Mouse (Mus musculus) T-helper 2 cell (primary cell): Measurements from ENCODE around the gene Mcat.

Experiments
- in situ Hi-C: fragments of 300-600 bp; cut with MboI, MseI; formaldehyde crosslinking; loops from one replicate; pipeline ENCODE4 v1.15.1; 2025; ENCODE audit warnings: high pct_unique_total_duplicates

Mcat gene

DNA sequence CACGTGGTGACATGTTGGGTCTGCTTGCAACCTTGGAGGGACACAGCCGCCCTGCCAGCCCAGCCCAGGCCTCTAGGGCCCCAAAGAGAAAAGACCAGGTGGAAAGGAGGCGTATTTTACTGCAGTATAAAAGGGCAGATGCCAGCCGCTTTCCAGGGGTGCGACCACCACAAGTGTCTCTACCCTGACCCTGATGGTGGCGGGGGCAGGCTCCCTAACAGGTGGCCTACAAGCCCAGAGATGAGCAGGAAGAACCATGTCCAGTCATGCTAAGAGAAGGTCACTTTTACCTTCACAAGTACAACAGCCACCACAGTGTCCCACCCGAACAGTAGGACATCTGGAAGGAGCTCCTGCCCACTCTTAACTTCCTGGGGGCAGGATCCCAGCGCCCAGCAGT lies 12.0 kb upstream of the Mcat start:
- in situ Hi-C loops = no loop called here

DNA sequence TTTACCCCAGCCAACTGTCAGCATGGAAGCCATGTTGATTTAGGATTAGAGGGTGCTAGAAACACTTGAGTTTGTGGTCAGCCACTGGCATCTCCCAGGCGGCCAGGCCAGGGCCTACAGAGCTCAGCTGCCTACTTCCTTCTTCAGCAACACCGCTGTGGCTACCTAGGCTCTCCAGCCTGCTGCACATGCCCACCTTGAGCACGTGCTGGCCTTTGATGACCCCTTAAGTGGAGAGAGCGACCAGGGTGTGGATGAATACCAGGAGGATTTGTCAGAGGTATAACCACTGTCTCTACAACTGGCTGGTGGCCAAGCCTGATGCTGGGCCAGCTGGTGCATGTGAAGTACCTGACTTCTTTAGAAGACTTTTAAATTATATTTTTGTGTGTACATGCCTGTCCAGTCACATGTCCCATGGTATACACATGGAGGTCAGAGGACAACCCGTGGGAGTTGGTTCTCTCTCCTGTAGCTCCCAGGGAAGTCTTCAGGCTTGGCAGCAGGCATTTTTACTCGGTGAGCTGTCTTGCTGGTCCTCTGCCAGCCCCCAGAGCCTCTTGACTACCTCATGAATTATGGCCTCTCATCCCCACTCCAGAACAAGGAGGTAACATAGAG lies 11.3 kb upstream of the Mcat start:
- in situ Hi-C loops = no loop called here

DNA sequence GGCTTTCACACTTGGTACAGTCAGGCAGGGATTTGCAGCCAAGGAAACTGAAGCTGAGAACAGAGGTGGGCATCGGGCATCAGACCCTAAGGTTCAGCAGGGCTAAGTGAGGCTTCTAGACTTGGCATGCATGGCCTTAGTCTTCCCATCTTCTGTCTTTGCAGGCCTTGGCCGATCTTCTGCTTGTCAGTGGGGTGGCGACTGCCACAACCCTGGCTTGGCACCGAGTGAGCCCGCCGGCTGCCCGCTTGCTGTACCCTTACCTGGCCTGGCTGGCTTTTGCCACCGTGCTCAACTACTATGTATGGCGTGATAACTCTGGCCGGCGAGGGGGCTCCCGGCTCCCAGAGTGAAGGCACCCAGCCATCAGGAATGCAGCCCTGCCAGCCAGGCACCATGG lies 10.0 kb upstream of the Mcat start:
- in situ Hi-C loops = no loop called here

DNA sequence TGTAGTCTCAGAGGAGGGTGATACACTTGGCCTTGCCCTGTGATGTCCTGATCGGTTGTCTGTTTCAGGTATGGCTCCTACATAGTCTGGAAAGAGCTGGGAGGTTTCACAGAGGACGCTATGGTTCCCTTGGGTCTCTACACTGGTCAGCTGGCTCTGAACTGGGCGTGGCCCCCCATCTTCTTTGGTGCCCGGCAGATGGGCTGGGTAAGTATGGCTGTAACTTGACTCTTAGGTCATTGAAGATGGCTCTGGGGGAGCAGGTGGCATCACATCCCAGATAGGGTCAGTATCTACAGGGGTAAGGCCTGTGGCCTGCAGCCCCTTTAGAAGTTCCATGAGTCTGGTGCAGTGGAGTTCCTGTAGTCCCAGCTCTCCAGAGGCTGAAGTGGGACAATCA lies 8.5 kb upstream of the Mcat start:
- in situ Hi-C loops = no loop called here

DNA sequence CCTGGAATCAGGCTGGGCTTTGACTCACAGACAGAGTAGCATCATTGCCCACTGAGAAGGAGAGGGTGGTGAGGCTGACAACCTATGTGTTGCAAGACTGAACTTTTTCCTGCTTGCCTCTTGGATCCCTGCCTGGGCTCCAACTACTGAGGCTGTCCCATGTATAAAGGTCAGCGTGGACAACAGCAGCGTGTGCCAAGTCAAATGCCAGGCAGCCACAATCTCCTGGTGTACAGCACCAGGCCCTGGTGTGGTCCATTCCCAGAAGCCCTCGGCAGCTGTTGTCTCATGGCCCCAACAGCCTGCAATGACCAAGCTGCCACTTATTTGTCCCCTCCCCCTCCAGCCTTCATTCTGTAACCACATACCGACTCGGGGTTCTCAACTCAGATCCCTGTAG lies 8.0 kb upstream of the Mcat start:
- in situ Hi-C loops = no loop called here

DNA sequence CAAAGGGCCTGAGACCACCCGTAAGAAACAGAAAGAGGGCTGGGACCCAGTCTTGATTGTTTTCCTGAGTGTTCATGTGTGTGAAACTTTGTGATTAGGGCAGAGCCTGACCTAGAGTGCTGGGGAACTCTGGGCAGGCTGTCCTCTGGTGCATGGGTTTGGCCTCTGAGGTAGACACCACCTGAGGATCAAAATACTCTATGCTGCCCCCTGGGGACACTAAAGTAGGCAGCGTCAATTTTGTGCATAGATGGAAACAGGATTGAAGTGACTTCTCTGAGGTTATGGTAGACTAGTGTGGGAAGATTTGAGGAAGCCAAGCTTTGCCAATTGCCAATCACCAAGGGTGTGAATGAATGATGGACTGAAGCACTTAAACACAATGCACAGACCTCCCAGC lies 7.1 kb upstream of the Mcat start:
- in situ Hi-C loops = no loop called here

DNA sequence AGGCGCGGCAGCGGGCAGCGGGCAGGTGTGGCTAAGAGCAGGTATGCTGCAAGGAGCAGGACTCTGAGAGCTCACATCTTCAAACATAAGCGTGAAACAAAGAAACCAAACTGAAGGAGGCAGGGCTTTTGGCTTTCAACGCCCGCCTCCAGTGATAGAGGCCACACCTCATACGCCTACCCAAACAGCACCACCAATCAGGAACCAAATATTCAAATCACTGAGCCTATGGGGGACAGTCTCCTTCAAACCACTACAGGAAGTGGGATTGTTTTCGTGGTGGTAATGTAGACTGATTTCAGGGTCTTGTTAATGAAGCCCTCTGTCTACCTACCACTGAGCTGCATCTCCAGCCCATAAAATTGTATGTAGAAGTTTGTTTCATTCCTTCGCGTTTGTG lies 6.1 kb upstream of the Mcat start:
- in situ Hi-C loops = no loop called here

DNA sequence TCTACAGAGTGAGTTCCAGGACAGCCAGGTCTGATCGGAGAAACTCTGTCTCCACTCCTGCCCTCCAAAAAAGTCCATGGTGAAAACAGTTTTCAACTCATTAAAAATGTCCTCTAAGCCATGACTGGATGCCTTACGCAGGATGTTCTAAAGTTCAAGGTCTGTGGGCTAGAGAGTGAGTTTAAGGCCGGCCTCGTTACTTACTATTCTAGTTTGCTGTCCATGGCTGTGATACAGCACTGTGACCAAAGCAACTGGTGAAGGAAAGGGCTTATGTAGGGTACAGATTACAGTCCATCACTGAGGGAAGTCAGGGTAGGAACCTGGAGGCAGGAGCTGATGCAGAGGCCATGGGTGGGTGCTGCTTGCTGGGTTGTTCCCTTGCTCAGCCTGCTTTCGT lies 5.0 kb upstream of the Mcat start:
- in situ Hi-C loops = no loop called here

DNA sequence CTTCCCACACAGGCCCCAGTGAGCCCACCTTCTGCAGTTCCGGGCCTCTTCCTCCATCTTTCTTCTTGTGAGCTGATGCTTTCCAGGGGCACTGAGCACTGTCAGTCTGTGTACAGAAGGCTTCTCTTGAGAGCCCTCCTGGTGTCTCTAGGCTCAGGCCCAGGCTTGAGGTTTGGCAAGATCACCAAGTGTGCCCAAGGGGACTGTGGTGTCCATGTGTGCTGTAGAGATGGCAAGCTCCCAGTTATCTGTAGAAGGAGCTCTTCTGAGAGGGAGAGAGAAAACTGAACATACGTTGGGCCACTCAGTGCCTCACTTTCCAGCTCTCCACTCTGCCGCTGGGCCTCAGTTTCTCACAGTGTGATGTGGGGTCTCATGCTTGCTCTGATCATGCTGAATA lies 4.1 kb upstream of the Mcat start:
- in situ Hi-C loops = no loop called here

DNA sequence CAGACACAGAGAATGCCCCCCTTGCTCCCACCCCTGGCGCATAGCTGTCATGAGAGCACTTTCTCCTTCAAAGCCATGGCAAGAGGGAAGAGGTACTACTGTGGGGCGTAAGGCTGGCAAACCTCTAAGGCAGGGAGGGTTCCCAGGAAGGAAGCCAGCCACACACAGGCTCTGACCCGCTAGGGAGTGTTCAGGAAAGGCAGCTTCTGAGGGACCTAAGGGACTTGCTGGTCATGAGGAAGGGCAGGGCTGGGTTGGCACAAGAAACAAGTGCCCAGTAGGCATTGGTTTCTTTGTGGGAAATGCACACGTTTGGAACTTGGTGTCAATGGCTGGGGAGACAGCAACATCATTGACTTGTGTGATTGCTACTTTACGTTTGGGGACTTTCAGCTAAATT lies 2.4 kb upstream of the Mcat start:
- in situ Hi-C loops = no loop called here

DNA sequence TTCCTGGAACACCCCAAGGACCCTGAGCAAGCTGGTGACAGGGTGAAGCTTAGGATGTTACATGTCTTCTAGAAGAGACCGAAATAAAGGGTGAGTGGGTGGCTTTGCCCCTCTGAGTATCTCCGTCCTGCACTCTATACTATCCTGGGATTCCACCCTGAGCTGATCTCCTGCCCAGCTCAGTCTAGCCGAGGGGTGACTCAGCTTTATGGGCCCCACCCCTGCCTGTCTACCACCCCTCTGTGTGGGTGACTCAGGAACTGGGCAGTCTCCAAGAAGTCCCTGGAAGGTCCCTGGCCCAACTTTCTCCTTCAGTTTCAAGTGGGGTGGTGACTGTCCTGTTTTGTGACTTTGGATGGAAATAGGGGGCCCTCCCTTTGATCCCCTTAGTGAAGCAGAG lies 1.8 kb upstream of the Mcat start:
- in situ Hi-C loops = no loop called here

DNA sequence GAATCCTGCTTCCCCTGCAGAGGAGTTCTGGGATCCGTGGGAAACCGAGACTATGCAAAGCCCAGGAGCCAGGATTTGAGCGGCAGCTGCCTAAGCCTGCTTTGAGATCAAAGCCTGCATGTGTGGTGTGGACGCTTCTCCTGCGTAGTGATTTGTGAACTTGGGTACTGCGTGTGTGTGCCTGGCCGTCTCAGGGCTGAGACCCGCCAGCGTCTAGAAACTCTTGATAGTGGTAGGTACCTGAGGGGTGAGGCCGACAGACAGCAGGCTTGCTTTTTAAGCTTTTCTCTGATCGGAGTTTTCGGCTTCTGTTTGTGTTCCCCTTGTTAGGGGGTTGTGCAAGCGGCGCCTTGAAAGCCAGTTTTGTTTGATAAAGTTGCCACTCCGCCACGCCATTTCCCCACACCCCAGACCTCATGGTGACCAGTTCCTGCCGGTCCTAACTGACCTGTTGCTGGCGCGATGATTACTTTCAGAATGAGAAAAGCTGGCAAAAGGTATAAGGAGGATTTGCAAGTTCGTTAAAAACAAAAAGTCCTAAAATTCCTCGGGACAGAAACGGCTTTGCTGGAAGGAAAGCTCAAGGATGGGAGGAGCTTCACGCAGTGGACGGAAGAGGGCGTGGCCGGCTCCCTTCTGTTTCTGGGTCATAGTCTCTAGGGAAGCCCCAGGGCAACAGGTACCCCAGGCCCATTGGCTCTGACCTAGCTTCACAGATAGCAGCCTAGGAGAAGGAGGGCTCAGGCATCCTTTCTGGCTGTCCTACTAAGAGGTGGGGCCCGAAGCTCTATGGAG lies 467 bp upstream of the Mcat start:
- in situ Hi-C loops = no loop called here

DNA sequence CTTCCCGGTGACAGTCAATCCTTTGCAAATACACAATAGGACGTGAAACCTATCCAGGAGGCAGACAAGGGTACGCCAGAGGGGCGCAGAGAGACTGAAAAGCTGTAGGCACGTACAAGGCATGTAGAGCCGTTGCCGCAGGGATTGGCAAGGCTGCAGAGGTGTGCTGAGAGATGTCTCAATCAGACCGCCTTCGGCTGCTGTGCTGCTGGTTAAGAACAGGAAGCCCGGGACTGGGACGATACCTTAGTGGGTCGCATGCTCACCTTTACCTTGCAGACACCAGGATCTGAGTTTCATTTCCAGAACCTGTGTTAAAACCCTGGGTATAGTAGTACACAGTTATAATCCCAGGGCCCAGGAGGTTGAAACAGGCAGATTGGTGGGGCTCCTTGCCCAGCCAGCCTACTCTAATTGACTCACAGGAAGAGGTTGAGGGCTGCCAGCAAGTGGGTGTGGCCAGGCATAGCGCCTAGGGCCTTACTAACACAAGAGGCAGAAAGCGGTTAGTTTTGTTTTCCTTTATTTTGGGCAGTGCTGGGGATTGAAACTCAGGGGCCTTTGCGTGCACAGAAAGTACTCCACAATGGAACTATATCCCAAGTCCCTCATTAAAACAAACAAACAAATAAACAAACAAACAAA lies 839 bp downstream of the Mcat start:
- in situ Hi-C loops = no loop called here

DNA sequence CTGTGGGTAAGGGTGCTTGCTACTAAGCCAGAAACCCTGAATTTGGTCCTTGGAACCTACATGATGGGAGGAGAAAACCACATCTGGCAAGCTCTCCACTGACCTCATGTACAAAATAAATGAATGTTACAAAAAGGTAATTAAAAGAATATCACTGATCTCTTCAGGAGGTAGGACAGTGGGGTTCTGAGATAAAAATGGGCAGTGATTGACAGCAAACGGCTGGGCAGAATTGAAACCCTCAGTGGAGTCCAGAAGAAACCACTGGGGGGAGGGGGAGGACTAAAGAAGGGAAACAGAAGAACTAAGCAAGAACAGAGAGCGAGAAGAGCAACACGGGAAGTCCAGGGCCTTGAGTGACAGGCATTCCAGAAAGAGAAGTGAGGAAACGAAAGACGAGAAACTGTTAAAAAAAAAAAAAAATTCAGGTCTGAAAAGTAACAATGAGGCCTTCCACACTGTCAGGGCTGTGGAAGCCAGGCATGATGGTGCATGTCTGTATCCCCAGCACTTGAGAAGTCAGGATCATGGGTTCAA lies 2.6 kb downstream of the Mcat start:
- in situ Hi-C loops = no loop called here

DNA sequence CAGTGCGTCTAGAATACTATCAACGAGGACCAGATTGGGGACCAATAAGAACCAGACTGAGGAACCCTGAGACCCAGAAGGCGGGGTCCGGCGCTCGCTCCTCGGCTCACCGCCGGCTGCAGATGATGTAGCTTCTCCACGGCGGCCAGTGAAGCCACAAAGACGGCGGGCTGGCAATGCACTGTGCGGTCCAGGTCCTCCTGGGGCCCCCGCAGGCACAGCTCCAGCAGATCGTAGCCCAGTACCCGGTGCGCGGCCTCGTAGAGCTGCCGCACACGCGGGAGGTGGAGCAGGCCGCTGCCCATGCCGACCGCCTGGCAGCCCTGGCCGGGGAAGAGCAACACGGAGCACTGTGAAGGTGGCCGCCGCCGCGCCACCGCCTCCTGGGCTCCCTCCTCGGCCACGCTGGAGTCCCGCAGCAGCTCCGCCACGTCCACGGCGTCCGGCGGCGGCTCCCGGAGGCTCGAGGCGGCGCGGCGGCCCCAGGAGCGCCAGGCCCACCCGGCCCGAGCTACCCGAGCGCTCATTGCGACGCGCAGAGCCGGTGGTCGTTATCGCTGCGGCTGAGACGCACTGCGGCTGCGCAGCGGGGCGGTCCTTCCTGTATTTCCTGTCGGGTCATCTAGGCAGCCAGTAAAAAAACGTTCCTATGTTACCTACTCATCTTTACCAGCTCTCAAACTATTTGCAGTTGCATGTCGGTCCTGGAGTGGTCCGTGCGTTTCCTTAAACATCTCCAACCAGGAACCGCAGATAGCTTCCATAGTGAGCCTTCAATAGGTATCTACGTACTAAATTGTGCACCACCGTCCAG lies 8.2 kb downstream of the Mcat start:
- in situ Hi-C loops = no loop called here

DNA sequence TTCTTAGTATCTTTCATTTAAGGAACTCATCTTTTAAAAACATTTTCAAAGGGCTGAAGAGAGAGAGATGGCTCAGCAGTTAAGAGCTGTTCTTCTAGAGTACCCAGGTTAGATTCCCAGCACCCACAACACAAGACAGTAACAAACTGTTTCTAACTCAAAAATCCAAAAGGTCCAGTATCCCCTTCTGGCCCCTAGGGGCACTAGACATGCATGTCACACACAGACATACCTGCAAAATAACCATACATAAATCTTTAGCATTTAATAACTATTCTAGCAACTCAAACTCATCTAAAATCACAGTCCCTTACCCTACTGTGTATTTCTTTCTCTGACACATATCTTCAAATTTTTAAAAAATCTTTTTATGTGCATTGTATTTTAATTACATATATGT lies 9.8 kb downstream of the Mcat start:
- in situ Hi-C loops = no loop called here

DNA sequence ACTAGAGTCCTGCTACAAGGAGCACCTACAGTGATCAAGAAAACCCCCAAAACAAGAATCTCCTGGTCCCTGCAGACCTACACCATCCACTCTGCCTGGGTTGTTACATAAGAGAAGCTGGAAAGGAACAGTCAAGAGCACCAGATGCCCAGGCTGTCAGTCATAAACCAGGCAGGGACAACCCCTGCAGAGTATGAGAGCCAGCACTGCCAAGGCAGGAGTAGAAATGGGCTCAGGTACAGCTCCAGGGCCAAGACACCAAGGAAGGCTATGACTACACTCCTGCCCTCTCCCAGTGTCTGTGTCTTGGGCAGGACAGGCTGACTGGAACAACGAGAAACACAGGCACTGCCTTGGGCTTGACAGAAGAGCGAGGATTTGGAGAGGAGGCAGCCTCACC lies 13.4 kb downstream of the Mcat start:
- in situ Hi-C loops = no loop called here

DNA sequence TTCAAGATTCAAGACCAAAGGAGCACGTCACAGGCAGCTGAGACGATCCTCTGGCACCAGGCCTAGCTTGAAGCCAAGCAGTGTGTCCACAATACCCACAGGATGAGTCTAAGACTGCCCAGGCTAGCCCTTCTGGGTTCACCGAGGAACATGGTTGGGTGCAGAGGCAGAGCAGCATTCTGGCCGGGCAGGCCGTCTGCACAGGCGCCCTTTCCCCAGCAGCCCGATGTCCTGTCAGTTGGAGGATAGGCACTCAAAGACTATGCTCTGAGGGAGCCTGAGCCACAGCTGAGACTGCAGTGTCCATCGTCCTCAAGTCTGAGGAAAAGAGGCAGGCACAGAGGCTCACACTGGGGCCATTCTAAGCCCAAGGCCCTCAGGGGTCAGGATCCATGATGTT lies 16.4 kb downstream of the Mcat start:
- in situ Hi-C loops = no loop called here

DNA sequence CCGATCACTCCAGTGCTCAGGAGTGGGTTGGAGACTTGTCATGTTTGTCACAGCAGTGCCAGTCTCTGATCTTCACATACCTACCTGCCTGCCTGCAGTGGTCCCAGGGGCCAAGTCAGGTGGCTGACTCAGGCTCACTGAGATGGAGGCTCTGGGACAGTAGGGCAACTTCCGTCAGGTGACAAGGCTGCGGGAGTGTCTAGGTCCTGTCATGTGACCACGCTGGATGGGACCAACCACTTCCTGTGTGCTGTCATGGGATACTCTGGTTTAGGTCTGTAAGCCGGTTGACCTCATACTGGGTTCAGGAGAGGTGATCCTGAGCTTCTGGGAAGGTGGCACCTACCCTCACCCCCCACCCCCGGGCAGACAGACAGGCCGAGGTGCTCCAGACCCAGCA lies 17.6 kb downstream of the Mcat start:
- in situ Hi-C loops = no loop called here

DNA sequence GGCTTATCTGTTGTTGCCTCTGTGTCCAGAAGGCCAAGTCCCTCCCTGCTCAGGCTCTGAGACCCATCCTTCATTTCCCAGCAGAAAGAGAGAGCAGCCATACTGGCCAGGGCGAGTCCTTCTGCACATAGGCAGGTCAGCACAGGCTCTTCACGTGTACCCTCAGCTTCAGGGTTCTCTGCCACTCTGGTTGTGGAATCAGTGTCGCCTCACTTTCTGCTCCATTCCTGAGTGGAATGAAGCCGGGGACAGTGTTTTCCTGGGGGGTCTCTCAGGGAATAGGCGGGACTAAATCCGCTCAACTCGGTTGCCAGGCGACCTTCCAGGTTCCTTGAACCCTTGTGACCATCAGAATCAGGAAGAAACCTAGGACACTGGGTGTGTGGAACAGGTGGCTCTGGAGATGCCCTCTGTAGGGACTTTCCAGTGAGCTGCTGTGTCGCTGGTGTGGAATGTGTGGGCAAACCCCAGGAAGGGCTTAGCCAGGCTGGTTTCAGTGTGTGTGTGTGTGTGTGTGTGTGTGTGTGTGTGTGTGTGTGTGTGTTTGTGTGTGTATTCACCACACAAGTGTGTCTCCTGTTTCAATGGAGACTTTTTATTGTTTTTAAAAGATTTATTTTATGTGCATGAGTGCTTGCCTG lies 21.8 kb downstream of the Mcat start:
- in situ Hi-C loops = no loop called here

DNA sequence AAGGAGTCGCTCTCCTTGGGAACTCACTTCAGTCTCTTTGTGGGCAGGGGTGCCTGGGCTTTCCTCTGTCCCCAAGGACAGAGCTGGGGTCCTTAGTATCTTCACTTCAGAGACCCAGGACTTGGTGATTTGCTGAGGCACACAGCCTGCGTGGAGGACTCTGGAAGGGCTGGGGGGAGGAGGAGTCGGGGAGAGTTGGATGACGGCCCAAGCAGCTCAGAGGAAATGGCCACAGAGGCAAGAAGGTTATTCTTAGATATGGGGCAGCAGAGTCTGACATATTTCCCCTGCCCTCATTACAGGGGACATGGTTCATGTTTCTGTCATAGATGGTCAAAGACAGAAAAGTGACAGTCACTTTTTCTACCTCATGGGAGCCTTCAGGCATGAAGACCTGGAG lies 23.7 kb downstream of the Mcat start:
- in situ Hi-C loops = no loop called here

DNA sequence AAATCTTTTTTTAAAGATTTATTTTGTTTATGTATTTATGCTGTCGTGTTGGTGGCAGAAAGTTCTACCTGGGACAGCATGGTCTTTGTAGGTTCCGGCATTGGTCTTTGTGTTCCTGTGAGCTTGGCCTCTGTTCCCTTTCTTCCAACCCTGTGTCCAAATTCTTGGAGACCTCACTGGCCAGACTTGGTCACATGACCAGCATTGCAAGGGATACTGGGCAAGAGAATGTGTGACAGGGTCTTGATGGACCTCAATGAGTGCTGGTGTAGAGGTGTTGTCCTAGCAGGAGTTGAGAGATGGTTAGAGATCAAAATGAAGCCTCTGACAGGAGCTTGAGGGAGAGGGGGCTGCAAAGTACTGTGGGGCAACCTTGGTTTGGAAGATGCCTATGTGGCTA lies 24.7 kb downstream of the Mcat start:
- in situ Hi-C loops = no loop called here
